Mouse (Mus musculus): ENCODE measurements around the gene Chsy1. TPM values are rescaled to one million over a fixed set of nuclear protein-coding genes. Genes with fewer than 3 reads are reported as not detected.
"Not testable (repeated sequence)": the region's sequence is repeated elsewhere in the genome, so short reads cannot be mapped to it uniquely, and the experiment has no call there.

The Chsy1 gene
- total RNA-seq, 2 experiments from 2014 or later, result 37.9 to 68.0 TPM

DNA sequence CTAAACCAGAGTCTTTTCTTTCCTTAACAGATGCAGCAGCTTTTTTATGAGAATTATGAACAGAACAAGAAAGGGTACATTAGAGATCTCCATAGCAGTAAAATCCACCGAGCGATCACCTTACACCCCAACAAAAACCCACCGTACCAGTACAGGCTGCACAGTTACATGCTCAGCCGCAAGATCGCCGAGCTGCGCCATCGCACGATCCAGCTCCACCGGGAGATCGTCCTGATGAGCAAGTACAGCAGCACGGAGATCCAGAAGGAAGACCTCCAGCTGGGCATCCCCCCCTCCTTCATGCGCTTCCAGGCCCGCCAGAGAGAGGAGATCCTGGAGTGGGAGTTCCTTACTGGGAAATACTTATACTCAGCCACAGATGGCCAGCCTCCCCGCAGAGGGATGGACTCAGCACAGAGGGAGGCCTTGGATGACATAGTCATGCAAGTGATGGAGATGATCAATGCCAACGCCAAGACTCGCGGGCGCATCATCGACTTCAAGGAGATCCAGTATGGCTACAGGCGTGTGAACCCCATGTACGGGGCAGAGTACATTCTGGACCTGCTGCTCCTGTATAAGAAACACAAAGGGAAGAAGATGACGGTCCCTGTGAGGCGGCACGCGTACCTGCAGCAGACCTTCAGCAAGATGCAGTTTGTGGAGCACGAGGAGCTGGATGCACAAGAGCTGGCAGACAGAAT is 61.6 kb downstream of the Chsy1 start:
- no peak for ATAC-seq (replicated peaks; ENCODE audit: poor library complexity)

DNA sequence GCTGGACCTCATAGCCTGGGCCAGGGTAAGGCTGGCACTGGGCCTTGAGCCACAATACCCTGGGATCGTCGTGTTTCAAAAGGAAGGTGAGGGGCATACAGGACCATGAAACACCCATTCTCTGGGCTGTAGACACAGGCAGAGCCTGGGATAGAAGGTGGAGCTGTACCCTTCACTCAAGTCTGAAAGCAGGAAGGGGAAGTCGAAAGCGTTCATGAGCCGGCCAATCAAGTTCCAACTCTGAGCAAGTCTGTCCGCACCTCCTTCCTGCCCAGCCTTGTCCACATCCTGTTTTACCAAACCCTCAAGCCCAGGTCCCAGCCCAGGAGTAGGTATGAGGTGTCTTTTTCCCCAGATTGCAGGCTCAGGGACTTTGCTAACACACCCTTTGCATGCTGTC is 66.4 kb downstream of the Chsy1 start:
- peak; percentile 65 for ATAC-seq (replicated peaks; ENCODE audit: poor library complexity)

DNA sequence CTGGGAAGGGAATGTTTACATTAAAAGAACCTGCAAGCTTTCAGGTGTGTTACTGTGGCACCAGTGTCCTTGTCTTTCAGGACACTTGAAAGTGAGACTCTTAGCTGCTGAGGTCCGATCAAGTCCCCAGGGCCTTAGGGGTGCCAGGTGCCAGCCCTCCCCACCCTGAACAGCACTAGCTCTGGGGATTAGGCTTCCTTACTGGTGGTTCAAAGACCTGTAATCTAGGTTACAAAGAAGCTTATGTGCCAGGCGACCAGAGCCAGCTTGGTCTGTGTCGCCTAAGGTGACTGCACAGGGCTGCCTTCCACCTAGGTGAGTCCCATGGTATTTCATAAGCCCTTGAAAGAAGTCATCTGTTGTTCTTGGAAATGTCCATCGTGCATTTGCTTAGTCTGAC is 66.9 kb downstream of the Chsy1 start:
- no peak for ATAC-seq (replicated peaks; ENCODE audit: poor library complexity)

DNA sequence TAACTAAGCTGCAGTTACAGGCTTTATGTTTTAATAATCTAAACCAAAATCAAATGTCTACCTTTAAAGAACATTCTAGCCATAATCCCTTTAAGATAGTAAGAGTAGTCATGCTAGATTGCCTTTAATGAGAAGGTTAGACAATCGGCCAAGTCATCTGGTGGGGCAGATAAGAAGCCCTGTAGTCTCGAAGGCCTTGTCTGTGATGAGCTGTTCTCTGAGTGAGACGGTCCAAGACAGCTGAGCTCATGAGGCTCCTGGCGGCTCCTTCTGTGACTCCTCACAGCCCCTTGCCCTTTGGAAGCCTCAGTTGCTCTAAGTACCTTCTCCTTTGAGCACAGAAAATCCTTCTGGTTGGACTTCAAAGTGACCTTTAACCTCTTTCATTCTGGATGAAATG is 67.6 kb downstream of the Chsy1 start:
- ATAC-seq (replicated peaks; ENCODE audit: poor library complexity), result 0 out of 2 replicates have a peak, but pooled peaks have one; percentile 11

DNA sequence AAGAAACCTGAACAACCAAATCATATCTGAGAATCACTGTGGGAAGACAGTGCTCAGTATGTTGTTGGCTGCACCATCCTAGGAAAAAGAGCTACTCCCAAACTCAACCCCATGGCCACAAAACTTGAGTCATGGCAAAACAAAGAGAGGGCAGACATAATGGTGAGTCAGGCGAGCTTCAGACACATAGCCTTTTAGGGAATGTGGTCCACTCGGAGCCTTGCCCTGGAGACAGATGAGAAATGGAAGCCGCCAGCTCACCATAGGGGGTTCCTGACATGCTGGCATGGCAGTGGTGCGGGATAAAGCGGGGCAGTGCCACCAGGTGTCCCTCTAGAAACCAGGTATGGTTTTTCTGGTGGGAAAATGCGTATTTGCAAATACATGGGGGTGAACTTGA is 68.8 kb downstream of the Chsy1 start:
- no peak for ATAC-seq (replicated peaks; ENCODE audit: poor library complexity)

DNA sequence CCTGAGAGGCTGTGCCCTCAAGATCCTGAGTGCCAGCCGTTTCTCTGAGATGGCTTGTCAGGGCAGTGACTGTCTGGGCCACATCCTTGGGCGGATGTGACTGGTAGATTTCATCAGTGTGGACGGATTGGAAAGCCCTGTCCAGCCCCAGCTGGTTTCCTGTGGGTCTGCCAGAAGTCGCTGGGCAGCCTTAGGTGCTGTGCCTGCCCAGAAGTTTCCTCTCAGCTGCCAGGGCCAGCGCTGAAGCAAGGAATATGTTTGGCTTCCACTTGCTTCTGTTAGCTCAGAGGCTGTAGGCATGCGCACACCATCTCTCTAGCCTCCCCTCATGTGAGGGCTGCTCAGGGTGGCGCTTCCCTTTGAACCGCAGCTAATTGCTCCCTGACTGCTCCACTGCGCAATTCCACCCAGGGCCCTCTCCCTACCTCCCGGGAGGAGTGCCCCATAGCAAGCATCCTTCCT is 69.8 kb downstream of the Chsy1 start:
- ATAC-seq (replicated peaks; ENCODE audit: poor library complexity), result peak; percentile 63

DNA sequence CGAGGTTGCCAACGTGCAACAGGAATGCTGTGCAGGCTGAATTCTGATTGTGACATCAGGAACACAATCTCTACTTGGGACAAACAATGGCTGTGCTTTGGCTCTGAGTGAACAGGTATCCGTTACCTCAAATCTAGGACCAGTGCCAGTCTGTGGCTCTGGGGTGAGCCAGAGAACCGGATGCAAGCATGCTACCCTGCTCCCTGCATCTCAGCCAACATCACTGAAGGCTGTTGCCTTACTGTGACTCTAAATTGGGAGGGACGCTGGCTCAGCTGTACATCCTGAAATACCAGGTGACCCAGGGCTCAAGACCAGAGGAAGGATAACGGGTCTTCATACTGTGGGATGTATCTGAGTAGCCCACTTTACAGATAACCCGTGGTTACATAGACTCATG is 70.4 kb downstream of the Chsy1 start:
- no peak for ATAC-seq (replicated peaks; ENCODE audit: poor library complexity)

DNA sequence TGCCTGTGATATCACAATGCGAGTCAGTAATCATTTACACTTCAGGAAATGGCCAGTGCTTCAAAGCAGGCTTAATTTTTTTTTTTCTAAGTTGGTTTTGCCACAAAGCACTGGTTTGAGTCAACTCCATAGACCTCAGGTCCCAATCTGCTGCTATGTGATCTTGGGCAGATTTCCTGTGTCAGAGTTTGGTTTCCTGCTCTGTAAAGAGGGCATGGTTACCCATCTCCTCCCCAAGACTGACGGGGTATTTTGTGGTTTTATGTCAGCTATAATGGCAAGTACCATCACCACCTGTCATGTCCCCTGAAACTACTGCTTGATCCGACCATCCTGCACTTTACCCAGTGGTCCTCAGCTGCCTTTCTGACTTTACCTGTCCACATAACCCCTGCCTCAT is 70.9 kb downstream of the Chsy1 start:
- ATAC-seq (replicated peaks; ENCODE audit: poor library complexity), result peak; percentile 31

DNA sequence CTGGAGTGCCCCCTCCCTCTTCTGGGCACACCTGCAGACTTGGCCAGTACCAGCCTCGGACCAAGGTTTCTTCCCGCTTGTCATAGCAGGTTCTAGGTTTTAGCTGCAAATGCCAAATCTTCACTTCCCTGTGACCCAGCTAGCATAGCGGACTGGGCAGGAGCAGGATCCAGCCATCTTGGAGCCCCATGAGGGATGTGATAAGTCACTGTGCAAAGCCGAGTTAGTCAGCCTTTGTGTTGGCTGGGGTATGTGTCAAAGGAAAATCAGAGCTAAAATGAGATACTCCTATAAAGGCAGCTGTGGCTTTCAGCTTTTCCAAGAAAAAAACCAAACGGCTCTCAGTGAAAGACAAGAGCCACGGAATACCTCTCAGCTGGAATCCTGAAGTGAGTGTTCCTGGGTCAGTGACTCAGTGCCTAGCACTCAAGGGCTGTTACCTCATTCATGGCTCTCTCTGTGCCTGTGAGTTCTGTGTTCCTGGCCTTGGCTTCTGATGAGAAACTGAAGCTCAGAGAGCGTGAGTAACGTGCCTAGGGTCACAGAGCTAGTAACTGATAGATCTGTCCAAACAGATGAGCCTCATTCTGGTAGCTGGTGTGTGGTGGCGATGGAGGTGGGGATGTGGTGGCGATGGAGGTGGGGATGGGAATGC is 71.5 kb downstream of the Chsy1 start:
- ATAC-seq (replicated peaks; ENCODE audit: poor library complexity), result no peak

DNA sequence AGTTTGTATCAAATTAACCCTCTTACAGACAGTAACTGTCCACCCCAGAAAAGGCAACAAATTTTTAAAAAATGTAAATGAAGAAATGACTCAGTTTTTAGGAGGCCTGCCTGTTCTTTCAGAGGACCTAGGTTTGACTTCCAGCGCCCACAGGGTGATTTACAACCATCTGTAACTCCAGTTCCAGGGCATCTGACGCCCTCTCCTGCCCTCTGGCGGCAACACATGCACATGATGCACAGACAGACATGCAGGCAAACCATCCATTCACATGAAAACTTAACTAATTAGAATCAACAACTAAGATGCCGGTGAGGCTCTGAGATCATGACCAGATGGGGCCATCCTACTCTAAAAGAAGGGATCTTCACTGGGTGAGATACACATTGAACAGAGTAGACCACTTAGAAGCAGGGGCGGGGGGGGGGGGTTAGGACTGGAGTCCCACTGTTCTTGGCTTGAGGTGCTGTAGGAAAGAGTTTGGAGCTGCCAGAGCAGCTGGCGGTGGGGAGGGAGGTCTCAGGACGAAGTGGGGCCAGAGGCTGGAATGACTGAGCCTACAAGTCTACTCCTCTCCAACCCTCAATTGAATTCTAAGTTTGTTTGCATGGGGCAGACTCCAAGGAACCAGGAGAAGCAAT is 72.9 kb downstream of the Chsy1 start:
- ATAC-seq (replicated peaks; ENCODE audit: poor library complexity), result no peak

DNA sequence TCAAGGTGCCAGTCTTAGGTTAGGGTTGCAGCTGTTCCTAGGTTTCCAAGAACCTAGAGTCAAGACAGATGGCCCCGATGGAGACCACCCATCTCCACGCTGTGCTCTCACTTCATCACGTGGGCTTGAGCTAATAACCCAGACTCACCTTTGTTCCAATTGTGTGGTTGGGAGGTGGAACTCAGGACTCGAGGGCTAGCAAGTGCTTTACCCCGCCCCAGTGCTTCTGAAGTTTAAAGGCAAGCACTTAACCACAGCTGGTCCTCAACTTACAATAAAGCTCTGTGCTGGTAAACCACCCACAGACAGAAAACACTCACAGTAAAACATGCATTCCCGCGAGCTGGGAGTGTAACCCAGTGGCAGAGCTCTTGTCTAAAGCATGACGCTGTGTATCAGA is 74.1 kb downstream of the Chsy1 start:
- ATAC-seq (replicated peaks; ENCODE audit: poor library complexity), result no peak

DNA sequence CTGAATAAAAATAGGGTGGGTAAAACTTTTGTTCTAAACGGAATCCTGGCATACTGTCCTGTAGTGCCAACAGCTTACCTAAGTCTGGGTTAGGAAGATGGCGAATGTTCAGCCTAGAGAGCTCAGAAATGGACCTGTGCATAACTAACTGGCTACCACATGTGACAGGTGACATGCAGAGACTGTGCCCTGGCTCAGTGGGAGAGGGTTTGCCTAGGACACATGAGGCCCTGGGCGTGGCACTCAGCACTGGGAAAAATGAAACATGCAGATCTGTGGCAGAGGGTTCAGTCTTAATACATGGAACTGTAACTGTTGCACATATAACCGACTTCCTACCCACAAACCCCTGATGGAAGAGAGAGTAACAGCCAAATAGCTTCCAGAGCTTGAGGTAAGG is 74.7 kb downstream of the Chsy1 start:
- no peak for ATAC-seq (replicated peaks; ENCODE audit: poor library complexity)

DNA sequence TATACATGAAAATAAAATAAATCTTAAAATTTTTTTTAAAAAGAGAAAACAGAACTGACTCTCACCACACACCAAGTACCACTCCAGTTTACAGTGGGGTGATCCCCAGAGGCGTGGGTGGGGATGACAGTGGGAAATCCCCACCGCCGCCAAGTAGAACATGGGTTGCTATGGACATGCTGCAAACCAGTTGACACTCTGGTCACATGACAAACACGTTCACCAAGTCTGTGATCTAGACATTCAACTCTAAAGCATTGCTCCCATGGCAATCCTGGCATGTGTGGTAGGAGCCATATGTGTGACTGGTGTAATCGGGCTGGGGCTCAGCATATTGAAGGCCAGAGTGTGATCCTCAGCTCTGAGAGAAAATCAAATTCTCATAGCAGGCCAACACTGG is 76.1 kb downstream of the Chsy1 start:
- no peak for ATAC-seq (replicated peaks; ENCODE audit: poor library complexity)

DNA sequence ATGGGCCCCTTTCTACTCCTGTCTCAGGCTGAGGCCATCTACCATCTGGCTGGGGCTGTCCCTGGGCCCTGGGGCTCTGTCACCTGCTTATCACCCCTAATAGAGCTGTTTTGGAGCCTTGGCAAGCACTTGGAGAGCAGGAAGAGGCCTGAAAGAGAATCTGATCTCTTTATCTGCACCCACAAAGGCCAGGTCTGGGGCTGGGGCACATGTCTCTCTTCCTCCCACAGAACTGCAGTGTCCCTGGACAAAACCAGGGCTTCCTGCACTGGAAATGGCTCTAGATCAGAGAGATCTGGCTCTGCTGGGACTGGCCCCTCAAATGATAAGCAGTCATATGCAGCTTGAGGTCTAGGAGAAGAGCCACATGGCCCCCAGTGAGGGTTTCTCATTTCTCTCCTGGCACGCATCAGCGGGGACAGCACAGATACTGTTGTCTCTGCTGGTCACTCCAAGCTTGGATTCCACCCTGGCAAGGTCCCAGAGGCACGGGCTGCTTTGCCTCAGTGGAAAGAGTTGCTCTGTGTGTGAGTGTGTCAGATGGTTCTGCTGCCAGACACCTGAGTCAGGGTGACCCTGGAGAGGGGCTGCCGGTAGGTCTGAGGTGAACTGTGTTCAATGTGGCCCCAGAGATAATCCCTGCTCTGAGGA is 78.4 kb downstream of the Chsy1 start:
- peak; percentile 78 for ATAC-seq (replicated peaks; ENCODE audit: poor library complexity)

DNA sequence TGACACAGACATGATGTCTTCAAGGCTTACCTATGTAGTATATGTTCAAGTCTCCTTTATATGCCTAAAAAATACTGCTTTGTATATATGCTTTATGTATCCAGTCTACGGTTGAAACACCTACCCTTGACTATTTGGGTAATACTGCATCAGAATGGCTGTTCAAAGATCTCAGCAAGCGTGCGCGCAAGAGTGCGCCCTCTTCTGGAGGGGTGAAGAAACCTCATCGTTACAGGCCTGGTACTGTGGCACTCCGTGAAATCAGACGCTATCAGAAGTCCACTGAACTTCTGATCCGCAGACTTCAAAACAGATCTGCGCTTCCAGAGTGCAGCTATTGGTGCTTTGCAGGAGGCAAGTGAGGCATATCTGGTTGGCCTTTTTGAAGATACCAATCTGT is 81.1 kb downstream of the Chsy1 start:
- ATAC-seq (replicated peaks; ENCODE audit: poor library complexity), result not testable (repeated sequence)

DNA sequence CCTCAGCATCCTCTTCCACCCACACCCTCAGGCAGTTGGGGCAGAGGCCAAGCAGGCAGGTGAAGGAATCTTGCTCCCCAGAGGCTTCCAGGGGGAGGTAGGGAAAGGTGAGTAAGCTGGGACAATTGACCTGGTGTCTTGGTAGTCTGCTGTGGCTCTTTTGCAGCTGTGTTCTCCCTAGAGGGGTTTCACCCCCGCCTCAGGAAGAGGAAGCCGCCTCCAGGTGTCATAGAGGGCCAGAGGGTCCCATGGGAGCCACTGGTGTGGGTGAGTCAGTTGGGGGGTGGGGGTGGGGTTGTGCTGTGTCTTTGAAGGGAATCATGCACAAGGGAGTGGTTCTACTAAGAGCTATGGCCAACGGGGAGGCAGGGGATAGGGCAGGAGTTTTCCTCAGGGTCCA is 85.2 kb downstream of the Chsy1 start:
- no peak for ATAC-seq (replicated peaks; ENCODE audit: poor library complexity)

DNA sequence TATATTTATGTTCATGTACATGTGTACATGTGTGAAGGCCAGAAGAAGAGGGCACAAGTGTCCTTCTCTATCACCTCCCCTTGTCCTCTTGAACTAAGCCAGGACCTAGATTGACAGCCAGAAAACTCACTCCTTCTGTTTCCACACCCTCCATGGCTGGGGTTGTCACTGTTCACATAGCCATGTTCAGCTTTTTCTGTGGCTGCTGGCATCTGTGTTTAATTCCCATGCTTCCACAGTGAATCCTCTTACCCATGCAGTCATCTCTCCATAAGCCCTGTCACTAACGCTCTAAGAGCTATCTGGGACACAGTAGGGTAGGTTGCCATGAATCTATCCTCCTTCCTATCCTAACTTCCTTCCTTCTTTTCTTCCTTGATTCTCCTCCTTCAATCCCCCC is 86.6 kb downstream of the Chsy1 start:
- no peak for ATAC-seq (replicated peaks; ENCODE audit: poor library complexity)

DNA sequence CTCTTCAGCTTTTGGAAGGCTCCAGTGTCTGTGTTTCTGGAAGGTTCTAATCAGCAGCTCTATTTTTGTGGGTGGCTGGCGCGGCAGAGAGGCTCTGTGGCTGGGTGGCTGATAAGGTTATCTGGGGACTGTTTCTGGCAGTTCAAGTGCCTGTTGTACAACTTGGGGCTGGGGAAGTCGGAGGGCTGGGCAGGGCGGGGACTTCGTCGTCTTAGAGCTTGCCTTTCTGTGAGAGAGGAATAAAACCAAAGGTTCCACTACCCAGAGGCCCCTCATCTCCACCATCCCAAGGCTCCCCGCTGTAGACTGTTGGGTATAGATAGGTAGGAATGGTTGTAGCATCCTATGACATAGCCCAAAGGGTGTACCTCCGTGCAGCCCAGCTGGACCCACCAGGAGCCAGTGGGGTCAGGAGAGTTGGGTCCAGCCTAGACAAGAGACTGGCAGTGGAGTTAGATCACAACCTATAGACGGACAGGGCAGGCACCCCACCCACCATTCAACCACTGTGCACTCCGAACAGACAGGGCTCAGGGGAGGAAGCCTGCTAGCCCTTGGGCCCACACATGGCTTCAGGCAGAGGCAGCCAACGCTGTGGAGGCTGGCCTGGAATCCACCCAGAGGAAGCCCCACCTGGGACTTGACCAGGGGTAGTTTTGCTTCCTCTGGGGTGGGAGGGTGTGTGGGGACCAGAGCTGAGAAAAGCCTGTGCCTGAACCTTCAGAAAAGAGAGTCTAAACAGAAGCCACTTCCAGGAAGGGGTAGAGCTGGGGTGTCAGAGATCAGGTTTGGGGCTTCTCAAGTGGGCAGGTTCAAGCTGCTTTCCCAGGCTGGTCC is 87.5 kb downstream of the Chsy1 start:
- ATAC-seq (replicated peaks; ENCODE audit: poor library complexity), result peak; percentile 70

DNA sequence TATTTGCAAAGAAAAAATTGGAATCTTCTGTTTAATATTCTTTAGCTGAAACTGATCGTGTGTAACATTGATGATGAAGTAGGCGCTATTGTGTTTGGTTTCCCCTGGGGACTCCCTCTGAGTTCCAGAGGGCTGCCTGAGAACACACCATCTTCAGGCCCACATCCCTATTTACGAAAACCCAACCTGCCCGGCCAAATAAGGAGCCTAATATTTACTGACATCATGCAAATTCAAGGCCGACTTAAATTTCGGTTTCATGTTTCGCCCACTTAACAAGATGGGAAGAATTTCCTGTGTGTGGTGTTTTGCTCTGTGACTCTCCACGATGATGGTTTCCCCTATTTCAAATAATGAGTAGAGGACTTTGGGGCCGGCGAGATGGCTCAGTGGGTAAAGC is 89.1 kb downstream of the Chsy1 start:
- no peak for ATAC-seq (replicated peaks; ENCODE audit: poor library complexity)

DNA sequence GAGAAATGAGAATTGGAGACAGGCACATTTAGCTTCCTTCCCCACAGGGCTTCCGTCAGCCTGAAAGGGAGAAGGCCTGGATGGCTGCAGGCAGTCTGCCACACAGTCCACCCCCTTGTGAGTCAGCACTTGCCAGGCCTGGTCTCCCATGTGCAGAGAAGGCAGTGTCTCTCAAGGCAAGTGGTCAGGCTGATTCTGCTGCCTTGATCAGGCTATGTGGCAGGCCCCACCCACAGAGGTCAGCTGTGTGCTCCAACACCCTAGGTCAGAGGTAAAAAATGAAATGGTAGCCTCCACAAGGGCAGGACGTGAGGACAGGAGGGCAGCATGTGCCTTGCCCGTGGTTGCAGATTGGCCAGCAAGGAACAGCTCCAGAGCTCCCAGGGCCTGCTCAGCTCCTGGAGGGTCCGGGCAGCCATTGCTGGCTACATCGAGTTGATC is 90.1 kb downstream of the Chsy1 start:
- ATAC-seq (replicated peaks; ENCODE audit: poor library complexity), result peak; percentile 51

DNA sequence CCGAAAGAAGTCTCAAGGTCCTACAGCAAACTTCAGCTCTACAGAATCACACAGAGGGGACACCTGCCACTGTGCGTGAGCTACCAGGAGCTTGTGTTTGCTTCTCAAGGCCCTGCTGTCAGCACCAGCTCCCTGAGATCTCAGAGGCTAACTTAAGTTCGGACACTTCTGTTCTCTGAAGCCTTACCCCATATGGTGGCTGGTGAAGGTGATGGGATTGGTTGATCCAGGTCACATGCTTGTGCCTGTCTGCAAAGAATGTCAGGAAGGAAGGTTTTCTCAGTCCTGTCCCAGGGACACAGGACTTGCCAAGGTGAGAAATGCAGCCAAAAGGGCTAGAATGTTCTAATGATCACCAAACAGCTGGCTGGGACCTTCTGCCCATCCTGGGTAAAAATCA is 91.1 kb downstream of the Chsy1 start:
- ATAC-seq (replicated peaks; ENCODE audit: poor library complexity), result no peak
